In the genomic region with DNA sequence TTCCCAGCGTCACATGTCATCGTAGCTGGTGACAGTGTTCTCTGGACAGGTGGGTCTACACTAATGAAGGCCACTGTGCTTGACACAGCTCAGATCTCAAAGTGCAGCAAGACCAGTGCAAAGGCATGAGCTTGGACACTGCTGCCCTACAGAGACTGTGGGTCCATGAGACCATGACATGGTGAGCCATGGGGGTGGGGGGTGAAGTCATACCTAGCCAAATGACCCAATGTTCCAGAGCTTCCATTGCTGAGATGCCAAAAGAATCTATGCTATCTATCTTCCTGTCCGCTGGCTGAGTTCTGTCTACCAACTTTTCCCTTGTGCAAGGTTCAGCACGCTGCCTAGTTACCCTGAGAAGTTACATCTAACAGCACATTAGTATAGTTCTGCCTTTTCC, we compare ENCODE assay signal across 17 mouse cellular contexts. TPM values are rescaled to one million over a fixed set of nuclear protein-coding genes. Genes with fewer than 3 reads are reported as not detected.
"Had no signal": no experiment of that assay in that cellular context is flagged by ENCODE, and none has a peak within 500 bp of the region (broad histone marks: within the 10 kb centered on the region; RNA-seq: fewer than 3 reads in every experiment).

No protein-coding gene starts in this region.

- DNase-seq: gastrocnemius, adult 2 months; gastrocnemius, postnatal 10 days; gastrocnemius, postnatal 25 days; heart, adult 18-20 months; heart, postnatal 14 days; heart, postnatal 36 days; kidney, adult 11 months; kidney, adult 2 months; kidney, adult 9 months; kidney, postnatal 14 days; kidney, postnatal 36 days; layer of hippocampus, adult 9-11 months; layer of hippocampus, postnatal 36 days; left cerebral cortex, postnatal 4 days had no signal

- ATAC-seq: hindbrain, postnatal 0 days; intestine, embryonic 16.5 days; liver, embryonic 12.5 days had no signal

RNA-seq across cellular contexts. Expression of a gene that starts 11.8 kb away (rescaled TPM):
- total RNA-seq: gastrocnemius, postnatal 25 days had no signal
